Mouse (Mus musculus) MEL (cell line): ENCODE results near the gene Ppp1r9b. TPM values are rescaled to one million over a fixed set of nuclear protein-coding genes. Genes with fewer than 3 reads are reported as not detected.

Experiments used
- DNase-seq: peaks from one replicate; pipeline ENCODE4 v3.0.0; 2011; ENCODE audit warnings: low read depth, low spot score
- H3K27ac ChIP-seq: 2 replicates; pipeline ENCODE4 v1.5.1; 2012; ENCODE audit warnings: low read depth, mild to moderate bottlenecking, control low read depth, low read length, moderate library complexity; ENCODE audit not compliant: control insufficient read depth
- H3K27me3 ChIP-seq, 2 experiments: fragments of 150-350 bp in 1 of 2; sonication (generic) in 1 of 2; 2 replicates each; pipeline ENCODE4 v1.6.1; 2012; ENCODE audit warnings: low read length in 2 of 2, mild to moderate bottlenecking in 2 of 2, improper control_type of control experiment in 1 of 2, moderate library complexity in 1 of 2; ENCODE audit not compliant: insufficient read depth in 2 of 2, control insufficient read depth in 1 of 2
- H3K36me3 ChIP-seq, 2 experiments: 2 replicates each; pipeline ENCODE4 v1.6.1; 2012 to 2014; ENCODE audit warnings: low read length in 2 of 2, improper control_type of control experiment in 1 of 2, inconsistent platforms in 1 of 2, mild to moderate bottlenecking in 1 of 2; ENCODE audit not compliant: insufficient read depth in 2 of 2, control insufficient read depth in 1 of 2
- H3K4me1 ChIP-seq, 2 experiments: fragments of 150-350 bp in 1 of 2; sonication (generic) in 1 of 2; 2 replicates each; pipeline ENCODE4 v1.6.1; 2012; ENCODE audit warnings: low read length in 2 of 2, improper control_type of control experiment in 1 of 2, mild to moderate bottlenecking in 1 of 2; ENCODE audit not compliant: insufficient read depth in 2 of 2, control insufficient read depth in 1 of 2
- H3K4me3 ChIP-seq, 2 experiments: fragments of 150-350 bp in 1 of 2; sonication (generic) in 1 of 2; 2 replicates each; pipeline ENCODE4 v1.5.1; 2012; ENCODE audit warnings: low read depth in 2 of 2, low read length in 2 of 2, mild to moderate bottlenecking in 2 of 2, moderate library complexity in 2 of 2, control low read depth in 1 of 2, improper control_type of control experiment in 1 of 2; ENCODE audit not compliant: control insufficient read depth in 1 of 2, insufficient read depth in 1 of 2
- H3K79me2 ChIP-seq: 2 replicates; pipeline ENCODE4 v1.6.1; 2012; ENCODE audit warnings: mild to moderate bottlenecking, low read length, moderate library complexity; ENCODE audit not compliant: control insufficient read depth, poor library complexity, insufficient read depth
- H3K9ac ChIP-seq: 2 replicates; pipeline ENCODE4 v1.6.1; 2012; ENCODE audit warnings: low read depth, mild to moderate bottlenecking, control low read depth, low read length, moderate library complexity; ENCODE audit not compliant: control insufficient read depth, poor library complexity, severe bottlenecking
- H3K9me3 ChIP-seq: fragments of 150-350 bp; sonication (generic); replicated peaks from 2 replicates; pipeline ENCODE4 v1.6.1; 2012; ENCODE audit warnings: mild to moderate bottlenecking, low read length, improper control_type of control experiment, moderate library complexity; ENCODE audit not compliant: insufficient read depth
- BHLHE40 ChIP-seq: IDR thresholded peaks from 2 replicates; pipeline ENCODE4 v1.6.1; 2012; ENCODE audit warnings: low read depth, mild to moderate bottlenecking, inconsistent platforms, low read length, improper control_type of control experiment, borderline replicate concordance
- CHD1 ChIP-seq: IDR thresholded peaks from 2 replicates; pipeline ENCODE4 v1.6.1; 2012; ENCODE audit warnings: low read depth, mild to moderate bottlenecking, inconsistent platforms, low read length, improper control_type of control experiment
- CHD2 ChIP-seq: IDR thresholded peaks from 2 replicates; pipeline ENCODE4 v1.6.1; 2011; ENCODE audit warnings: low read length, improper control_type of control experiment
- ELF1 ChIP-seq: IDR thresholded peaks from 2 replicates; pipeline ENCODE4 v1.6.1; 2014; ENCODE audit warnings: low read depth, mild to moderate bottlenecking, inconsistent platforms, low read length, improper control_type of control experiment, moderate library complexity
- EP300 ChIP-seq, 2 experiments: IDR thresholded peaks; 2 replicates each; pipeline ENCODE4 v1.6.1; 2011; ENCODE audit warnings: improper control_type of control experiment in 2 of 2, low read length in 2 of 2, low read depth in 1 of 2, mild to moderate bottlenecking in 1 of 2
- ETS1 ChIP-seq: IDR thresholded peaks from 2 replicates; pipeline ENCODE4 v1.6.1; 2012; ENCODE audit warnings: low read depth, mild to moderate bottlenecking, inconsistent platforms, low read length, improper control_type of control experiment, moderate library complexity
- HCFC1 ChIP-seq: IDR thresholded peaks from 2 replicates; pipeline ENCODE4 v1.6.1; 2012; ENCODE audit warnings: low read depth, mild to moderate bottlenecking, inconsistent platforms, low read length, improper control_type of control experiment, moderate library complexity
- JUND ChIP-seq: IDR thresholded peaks from 2 replicates; pipeline ENCODE4 v1.6.1; 2011; ENCODE audit warnings: low read depth, mild to moderate bottlenecking, improper control_type of control experiment, low read length
- MAFK ChIP-seq: IDR thresholded peaks from 2 replicates; pipeline ENCODE4 v1.6.1; 2011; ENCODE audit warnings: low read depth, mild to moderate bottlenecking, low read length, improper control_type of control experiment, borderline replicate concordance
- MXI1 ChIP-seq: IDR thresholded peaks from 2 replicates; pipeline ENCODE4 v1.6.1; 2011; ENCODE audit warnings: mild to moderate bottlenecking, low read depth, low read length, improper control_type of control experiment
- MYC ChIP-seq: IDR thresholded peaks from 2 replicates; pipeline ENCODE4 v1.6.1; 2011; ENCODE audit warnings: low read depth, mild to moderate bottlenecking, low read length, improper control_type of control experiment, moderate library complexity
- POLR2A ChIP-seq, 2 experiments: IDR thresholded peaks; 2 replicates each; pipeline ENCODE4 v1.6.1; 2011 to 2012; ENCODE audit warnings: low read length in 2 of 2, mild to moderate bottlenecking in 2 of 2, control low read depth in 1 of 2, improper control_type of control experiment in 1 of 2, low read depth in 1 of 2, moderate library complexity in 1 of 2; ENCODE audit not compliant: control insufficient read depth in 1 of 2, insufficient read depth in 1 of 2, poor library complexity in 1 of 2
- POLR2AphosphoS2 ChIP-seq: IDR thresholded peaks from 2 replicates; pipeline ENCODE4 v1.6.1; 2011; ENCODE audit warnings: low read length, improper control_type of control experiment
- POLR2AphosphoS5 ChIP-seq: IDR thresholded peaks from 2 replicates; pipeline ENCODE4 v1.6.1; 2012; ENCODE audit warnings: low read depth, borderline replicate concordance, mild to moderate bottlenecking, inconsistent platforms, low read length, moderate library complexity, mixed read lengths
- RAD21 ChIP-seq: IDR thresholded peaks from 2 replicates; pipeline ENCODE4 v1.6.1; 2011; ENCODE audit warnings: mild to moderate bottlenecking, low read depth, low read length, improper control_type of control experiment
- SIN3A ChIP-seq: IDR thresholded peaks from 2 replicates; pipeline ENCODE4 v1.6.1; 2012; ENCODE audit warnings: low read length, improper control_type of control experiment, inconsistent platforms
- SMC3 ChIP-seq: IDR thresholded peaks from 2 replicates; pipeline ENCODE4 v1.6.1; 2011; ENCODE audit warnings: low read depth, low read length, improper control_type of control experiment
- TBP ChIP-seq: IDR thresholded peaks from 2 replicates; pipeline ENCODE4 v1.8.0; 2011; ENCODE audit warnings: low read depth, low read length, improper control_type of control experiment
- UBTF ChIP-seq: IDR thresholded peaks from 2 replicates; pipeline ENCODE4 v1.6.1; 2012; ENCODE audit warnings: low read depth, mild to moderate bottlenecking, inconsistent platforms, low read length, improper control_type of control experiment, moderate library complexity, borderline replicate concordance; ENCODE audit not compliant: insufficient read depth
- USF2 ChIP-seq, 2 experiments: IDR thresholded peaks; 2 replicates each; pipeline ENCODE4 v1.6.1; 2011 to 2012; ENCODE audit warnings: improper control_type of control experiment in 2 of 2, low read length in 2 of 2, borderline replicate concordance in 1 of 2, inconsistent platforms in 1 of 2, low read depth in 1 of 2, mild to moderate bottlenecking in 1 of 2; ENCODE audit not compliant: insufficient read depth in 1 of 2
- ZC3H11A ChIP-seq: IDR thresholded peaks from 2 replicates; pipeline ENCODE4 v1.6.1; 2012; ENCODE audit warnings: low read depth, mild to moderate bottlenecking, inconsistent platforms, low read length, improper control_type of control experiment
- ZKSCAN1 ChIP-seq: IDR thresholded peaks from 2 replicates; pipeline ENCODE4 v1.6.1; 2012; ENCODE audit warnings: low read depth, mild to moderate bottlenecking, inconsistent platforms, low read length, improper control_type of control experiment, moderate library complexity
- ZMIZ1 ChIP-seq: IDR thresholded peaks from 2 replicates; pipeline ENCODE4 v1.6.1; 2012; ENCODE audit warnings: low read depth, mild to moderate bottlenecking, inconsistent platforms, low read length, improper control_type of control experiment, moderate library complexity
- ZNF384 ChIP-seq: IDR thresholded peaks from 2 replicates; pipeline ENCODE4 v1.6.1; 2012; ENCODE audit warnings: low read depth, mild to moderate bottlenecking, inconsistent platforms, low read length, improper control_type of control experiment
- polyA plus RNA-seq, 2 experiments: library from polyadenylated mRNA; stranded (reverse) in 1 of 2; unstranded in 1 of 2; fragments of >175 nt in 1 of 2; fragments of >200 nt in 1 of 2; gene quantifications; 2 replicates each; pipeline versions ENCODE4 v1.2.1 to v1.2.4; 2012; ENCODE audit warnings: low replicate concordance in 2 of 2, low read depth in 1 of 2; ENCODE audit not compliant: insufficient read length in 2 of 2, insufficient read depth in 1 of 2, missing spikeins in 1 of 2
- total RNA-seq: library from RNA; depleted of rRNA; stranded (reverse); fragments of 300-350 nt; gene quantifications from 2 replicates; pipeline ENCODE4 v1.2.3, GENCODE M21; 2012

The Ppp1r9b gene
- total and polyA plus RNA-seq, 3 experiments: 47.0 to 169 (median 150) TPM

GRCm38 (mm10) chr11:94996101-94996500, 5.3 kb downstream of the Ppp1r9b start:
- H3K79me2 ChIP-seq: peaks cover 82% of the 10 kb centered on the region
- TF ChIP-seq POLR2AphosphoS2 (no peak), HCFC1 (no peak), MYC (no peak), POLR2AphosphoS5 (no peak), ZMIZ1 (no peak), JUND (no peak), EP300 (IDR thresholded peaks at IDR 0.05; ENCODE audit: low read depth in 1 of 2, low read length in 2 of 2) (no peak), SMC3 (no peak), ZNF384 (no peak), TBP (no peak), BHLHE40 (no peak), CHD2 (no peak)
- H3K9me3 ChIP-seq: no peaks in the 10 kb centered on the region
- H3K4me1 ChIP-seq: peaks cover 45 to 73% of the 10 kb centered on the region in 2 experiments
- no peak overlapping the region for H3K4me3 ChIP-seq
- H3K9ac ChIP-seq: peak overlapping the region; percentile 0; the same call in 1 of the 2 replicates
- peak overlapping the region; percentile 75 for H3K27ac ChIP-seq
- peaks cover 6 to 60% of the 10 kb centered on the region in 2 experiments; a peak in 3 of 4 replicates for H3K36me3 ChIP-seq
- no peak for DNase-seq
- no peaks in the 10 kb centered on the region for H3K27me3 ChIP-seq

DNA sequence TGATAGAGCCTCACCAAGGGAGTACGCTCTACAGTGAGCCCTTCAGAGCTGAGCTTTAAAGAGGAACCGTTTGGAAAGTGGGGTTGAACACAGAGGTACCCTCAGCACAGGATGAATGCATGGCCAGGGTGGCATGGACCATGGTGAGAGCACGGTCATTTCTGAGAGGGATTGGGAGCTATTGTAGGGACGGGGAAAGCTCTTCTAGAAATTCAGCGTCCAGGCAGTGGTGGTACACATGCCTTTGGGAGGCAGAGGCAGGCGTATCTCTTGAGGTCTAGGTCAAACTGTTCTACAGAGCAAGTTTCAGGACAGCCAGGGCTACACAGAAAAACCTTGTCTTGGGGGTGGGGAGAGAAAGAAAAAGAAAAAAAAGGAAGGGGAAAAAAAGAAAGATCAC, 6.1 kb downstream of the Ppp1r9b start:
- Histone ChIP-seq H3K36me3 (peaks cover 6 to 63% of the 10 kb centered on the region in 2 experiments), H3K27me3 (no peaks in the 10 kb centered on the region), H3K4me1 (peaks cover 45 to 73% of the 10 kb centered on the region in 2 experiments), H3K79me2 (peaks cover 79% of the 10 kb centered on the region), H3K27ac (peak overlapping the region; percentile 75), H3K4me3 (peak overlapping the region in 1 of 2 experiments; percentile 5; a peak in 2 of 4 replicates), H3K9me3 (no peaks in the 10 kb centered on the region), H3K9ac (peak overlapping the region; percentile 38)
- DNase-seq: peak; percentile 61
- TF ChIP-seq ETS1: no peak
- TF ChIP-seq CHD1: peak; percentile 53; the same call in 1 of the 2 replicates
- no peak for TF ChIP-seq BHLHE40
- peak; percentile 60 for TF ChIP-seq ZNF384

DNA sequence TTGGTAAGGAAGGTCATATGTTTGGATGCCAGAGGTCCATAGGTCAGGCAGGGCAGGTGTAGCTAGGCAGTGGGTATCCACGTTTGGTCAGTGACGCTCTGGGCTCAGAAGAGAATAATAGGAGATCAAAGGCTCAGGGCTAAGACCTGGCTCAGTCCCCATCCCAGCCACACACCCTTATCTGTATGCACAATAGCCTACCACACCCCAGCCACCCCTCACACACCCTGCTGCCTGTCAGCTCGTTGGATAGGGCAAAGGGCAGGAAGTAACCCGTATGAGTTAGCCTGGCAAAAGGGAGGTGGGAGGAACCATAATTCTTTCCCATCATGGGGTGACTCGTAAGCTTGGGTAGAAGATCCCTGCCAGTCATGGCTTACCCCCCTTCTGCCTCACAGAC, 6.8 kb downstream of the Ppp1r9b start:
- Histone ChIP-seq H3K4me3 (peak overlapping the region; percentile 6 to 15), H3K79me2 (peaks cover 73% of the 10 kb centered on the region), H3K27me3 (no peaks in the 10 kb centered on the region), H3K36me3 (peaks cover 10 to 63% of the 10 kb centered on the region in 2 experiments), H3K9me3 (no peaks in the 10 kb centered on the region), H3K4me1 (peaks cover 45 to 73% of the 10 kb centered on the region in 2 experiments), H3K9ac (peak overlapping the region; percentile 43), H3K27ac (peak overlapping the region; percentile 77)
- peak; percentile 93 for DNase-seq
- TF ChIP-seq MAFK: no peak
- TF ChIP-seq JUND: no peak
- peak; percentile 90 for TF ChIP-seq ETS1
- peak; percentile 93 for TF ChIP-seq SIN3A
- peak in 1 of 2 experiments; percentile 60; a peak in 2 of 4 replicates for TF ChIP-seq POLR2A (IDR thresholded peaks at IDR 0.05; ENCODE audit: control insufficient read depth in 1 of 2, insufficient read depth in 1 of 2, low read depth in 1 of 2, low read length in 2 of 2, poor library complexity in 1 of 2)
- peak; percentile 84; the same call in 1 of the 2 replicates for TF ChIP-seq ZMIZ1
- TF ChIP-seq MXI1: peak; percentile 78
- TF ChIP-seq RAD21: no peak
- no peak for TF ChIP-seq ZKSCAN1
- no peak for TF ChIP-seq UBTF
- TF ChIP-seq BHLHE40: no peak
- TF ChIP-seq ZC3H11A: no peak
- peak; percentile 69; the same call in 1 of the 2 replicates for TF ChIP-seq ELF1
- no peak for TF ChIP-seq POLR2AphosphoS5
- no peak for TF ChIP-seq USF2 (IDR thresholded peaks at IDR 0.05; ENCODE audit: borderline replicate concordance in 1 of 2, insufficient read depth in 1 of 2, low read depth in 1 of 2, low read length in 2 of 2)
